Mouse (Mus musculus) stomach, embryonic 14.5 days (tissue): ENCODE measurements around the gene Tmem181a. TPM values are rescaled to one million over a fixed set of nuclear protein-coding genes. Genes with fewer than 3 reads are reported as not detected.
"Not testable (repeated sequence)": the region's sequence is repeated elsewhere in the genome, so short reads cannot be mapped to it uniquely, and the experiment has no call there.

Experiments
- ATAC-seq: fragments of 200-750 bp; cut with Nextera tagmentation; 2 replicates; pipeline ENCODE4 v1.8.0; 2017; ENCODE audit warnings: low read depth, moderate TSS enrichment; ENCODE audit not compliant: insufficient number of reproducible peaks, insufficient read depth, low FRiP score
- H3K27ac ChIP-seq: fragments of 300-500 bp; sonication (generic); 2 replicates; pipeline ENCODE4 v1.5.1; 2014; ENCODE audit warnings: mild to moderate bottlenecking, low read length, moderate library complexity, mixed read lengths
- H3K27me3 ChIP-seq: fragments of 300-500 bp; sonication (generic); 2 replicates; pipeline ENCODE4 v1.6.1; 2014; ENCODE audit warnings: low read length, control low read depth, mixed read lengths; ENCODE audit not compliant: control insufficient read depth, insufficient read depth
- H3K36me3 ChIP-seq: fragments of 300-500 bp; sonication (generic); 2 replicates; pipeline ENCODE4 v1.6.1; 2014; ENCODE audit warnings: mild to moderate bottlenecking, control low read depth, low read length, moderate library complexity, mixed read lengths; ENCODE audit not compliant: control insufficient read depth, insufficient read depth
- H3K4me1 ChIP-seq: fragments of 300-500 bp; sonication (generic); 2 replicates; pipeline ENCODE4 v1.6.1; 2014; ENCODE audit warnings: low read length, control low read depth, mixed read lengths; ENCODE audit not compliant: control insufficient read depth, insufficient read depth
- H3K4me2 ChIP-seq: fragments of 300-500 bp; sonication (generic); replicated peaks from 2 replicates; pipeline ENCODE4 v1.6.1; 2014; ENCODE audit warnings: low read depth, low read length, control low read depth
- H3K4me3 ChIP-seq: fragments of 300-500 bp; sonication (generic); 2 replicates; pipeline ENCODE4 v1.5.1; 2014; ENCODE audit warnings: low read depth, low read length, control low read depth
- H3K9ac ChIP-seq: fragments of 300-500 bp; sonication (generic); replicated peaks from 2 replicates; pipeline ENCODE4 v1.6.1; 2014; ENCODE audit warnings: low read depth, mild to moderate bottlenecking, control low read depth, low read length, moderate library complexity, mixed read lengths
- H3K9me3 ChIP-seq: fragments of 300-500 bp; sonication (generic); 2 replicates; pipeline ENCODE4 v1.6.1; 2016; ENCODE audit warnings: low read depth, low read length, control low read depth; ENCODE audit not compliant: control insufficient read depth
- WGBS: fragments of 180-500 bp; shearing (Covaris S2); extraction: QIAGEN DNeasy Blood & Tissue Kit; methylation state at CpG from one replicate; pipeline ENCODE4 v1.1.7; 2014; 5-methylcytosine and 5-hydroxymethylcytosine counted together
- polyA plus RNA-seq: library from polyadenylated mRNA; unstranded; fragments of >200 nt; fragmentation: Nextera tagmentation; extraction: Ambion mirVana; gene quantifications from 2 replicates; pipeline ENCODE4 v1.2.1, GENCODE M21; 2014

The Tmem181a gene
- polyA plus RNA-seq, 1 experiment from 2014 or later, result 26.5 TPM

- H3K4me1 ChIP-seq, ATAC-seq, H3K9me3 ChIP-seq, H3K9ac ChIP-seq, H3K27ac ChIP-seq, H3K4me2 ChIP-seq, H3K36me3 ChIP-seq, H3K27me3 ChIP-seq, H3K4me3 ChIP-seq: not testable (repeated sequence)
- 90% methylated on average over 6 of the region's 7 CpGs for WGBS
Observed at GRCm38 (mm10) chr17:6327554-6327953, 70.9 kb downstream of the Tmem181a start.

GRCm38 (mm10) chr17:6328997-6329396 is 72.3 kb downstream of the Tmem181a start:
- H3K4me1 ChIP-seq, H3K27me3 ChIP-seq, H3K36me3 ChIP-seq, H3K9me3 ChIP-seq, ATAC-seq, H3K9ac ChIP-seq, H3K27ac ChIP-seq, H3K4me3 ChIP-seq, H3K4me2 ChIP-seq: not testable (repeated sequence)
- WGBS, result 84% methylated on average over 3 of the region's 4 CpGs

- WGBS, result no CpG with 5 or more reads among the region's 12 CpGs
- H3K27me3 ChIP-seq, H3K4me1 ChIP-seq, H3K36me3 ChIP-seq, H3K4me3 ChIP-seq, H3K4me2 ChIP-seq, H3K9me3 ChIP-seq, H3K27ac ChIP-seq, H3K9ac ChIP-seq: not testable (repeated sequence)
- ATAC-seq, result peak; percentile 18; the same call in 1 of the 2 replicates
Observed at GRCm38 (mm10) chr17:6342606-6343294, 86.1 kb downstream of the Tmem181a start.

GRCm38 (mm10) chr17:6355256-6355655 is 98.6 kb downstream of the Tmem181a start:
- not testable (repeated sequence) for H3K36me3 ChIP-seq, H3K27ac ChIP-seq, H3K4me2 ChIP-seq, ATAC-seq, H3K4me3 ChIP-seq, H3K9ac ChIP-seq, H3K27me3 ChIP-seq, H3K4me1 ChIP-seq, H3K9me3 ChIP-seq
- WGBS, result 84% methylated on average over 10 of the region's 10 CpGs

Other genes with a start within 250 kb of the Tmem181a start
- gene Serac1, start 177.1 kb upstream of the Tmem181a start, polyA plus RNA-seq, result 5.3 and 8.6 TPM in 2 replicates
- gene Gtf2h5, start 177.1 kb upstream of the Tmem181a start, polyA plus RNA-seq, result 167 and 175 TPM in 2 replicates
- 86.9 and 100 TPM in 2 replicates for gene Tulp4, start 150.4 kb upstream of the Tmem181a start, polyA plus RNA-seq
- 16.5 and 20.1 TPM in 2 replicates for gene Dynlt1a, start 60.6 kb downstream of the Tmem181a start, polyA plus RNA-seq
- 610 and 627 TPM in 2 replicates for gene Dynlt1b, start 173.3 kb downstream of the Tmem181a start, polyA plus RNA-seq